Mouse (Mus musculus): ENCODE data around the gene Atp6v0e.

Gene Atp6v0e

GRCm38 (mm10) chr17:26643456-26643855 is 19.6 kb upstream of the Atp6v0e start:
- no peak for DNase-seq

GRCm38 (mm10) chr17:26643993-26644392 is 19.0 kb upstream of the Atp6v0e start:
- DNase-seq = no peak

GRCm38 (mm10) chr17:26644509-26645410 is 18.3 kb upstream of the Atp6v0e start:
- DNase-seq = peak; percentile 75

- DNase-seq = no peak
Measured at GRCm38 (mm10) chr17:26645411-26645854, 17.6 kb upstream of the Atp6v0e start.

GRCm38 (mm10) chr17:26647283-26647682 is 15.7 kb upstream of the Atp6v0e start:
- DNase-seq = peak; percentile 25

- no peak for DNase-seq
Measured at GRCm38 (mm10) chr17:26649565-26649964, 13.5 kb upstream of the Atp6v0e start.

- DNase-seq = no peak
Measured at GRCm38 (mm10) chr17:26650451-26651363, 12.3 kb upstream of the Atp6v0e start.

GRCm38 (mm10) chr17:26658854-26659572 is 4.0 kb upstream of the Atp6v0e start:
- no peak for DNase-seq

GRCm38 (mm10) chr17:26659573-26659915 is 3.5 kb upstream of the Atp6v0e start:
- DNase-seq = no peak

GRCm38 (mm10) chr17:26660192-26660912 is 2.7 kb upstream of the Atp6v0e start:
- DNase-seq = peak; percentile 84

GRCm38 (mm10) chr17:26662204-26662603 is 827 bp upstream of the Atp6v0e start:
- DNase-seq = no peak

GRCm38 (mm10) chr17:26665600-26665999 is 2.6 kb downstream of the Atp6v0e start:
- DNase-seq = no peak

- DNase-seq = no peak
Measured at GRCm38 (mm10) chr17:26671268-26671667, 8.2 kb downstream of the Atp6v0e start.

GRCm38 (mm10) chr17:26675845-26676244 is 12.8 kb downstream of the Atp6v0e start:
- DNase-seq = no peak

- peak; percentile 96 for DNase-seq
Measured at GRCm38 (mm10) chr17:26676252-26676615, 13.2 kb downstream of the Atp6v0e start.

GRCm38 (mm10) chr17:26676616-26677376 is 13.8 kb downstream of the Atp6v0e start:
- DNase-seq = peak; percentile 70

- DNase-seq = no peak
Measured at GRCm38 (mm10) chr17:26677711-26678637, 14.9 kb downstream of the Atp6v0e start.

- no peak for DNase-seq
Measured at GRCm38 (mm10) chr17:26681276-26681675, 18.2 kb downstream of the Atp6v0e start.

- DNase-seq = no peak
Measured at GRCm38 (mm10) chr17:26686334-26687000, 23.4 kb downstream of the Atp6v0e start.

Measured in embryo, embryonic 11 days (tissue).